Mouse (Mus musculus) midbrain, postnatal 0 days (tissue): ENCODE measurements at regions not wholly inside any gene's neighbourhood (a gene's known extent, or its start where the extent isn't known, plus 50 kb on each side); places are given as distances from the start of the nearest gene placed in this dataset.

Experiments
- ATAC-seq: fragments of 200-750 bp; cut with Nextera tagmentation; 2 replicates; pipeline ENCODE4 v1.8.0; 2017; ENCODE audit warnings: moderate number of reproducible peaks, mild to moderate bottlenecking, moderate TSS enrichment, moderate library complexity; ENCODE audit not compliant: low FRiP score
- DNase-seq: peaks from one replicate; pipeline ENCODE4 v3.0.0-alpha.2; 2015; ENCODE audit warnings: low spot score
- H3K27ac ChIP-seq: fragments of 300-500 bp; sonication (generic); 2 replicates; pipeline ENCODE4 v1.5.1; 2014; ENCODE audit warnings: low read depth, mild to moderate bottlenecking, low read length, mixed read lengths
- H3K27me3 ChIP-seq: fragments of 300-500 bp; sonication (generic); 2 replicates; pipeline ENCODE4 v1.6.1; 2014; ENCODE audit warnings: low read length, control low read depth, mixed read lengths; ENCODE audit not compliant: insufficient read depth
- H3K36me3 ChIP-seq: fragments of 300-500 bp; sonication (generic); 2 replicates; pipeline ENCODE4 v1.6.1; 2014; ENCODE audit warnings: low read length, control low read depth, mixed read lengths; ENCODE audit not compliant: insufficient read depth
- H3K4me1 ChIP-seq: fragments of 300-500 bp; sonication (generic); 2 replicates; pipeline ENCODE4 v1.6.1; 2014; ENCODE audit warnings: mild to moderate bottlenecking, control low read depth, antibody characterized with exemption, low read length, mixed read lengths; ENCODE audit not compliant: insufficient read depth
- H3K4me2 ChIP-seq: fragments of 300-500 bp; sonication (generic); 2 replicates; pipeline ENCODE4 v1.6.1; 2014; ENCODE audit warnings: low read depth, mild to moderate bottlenecking, low read length, mixed read lengths; ENCODE audit not compliant: poor library complexity, severe bottlenecking
- H3K4me3 ChIP-seq: fragments of 300-500 bp; sonication (generic); 2 replicates; pipeline ENCODE4 v1.5.1; 2014; ENCODE audit warnings: low read depth, mild to moderate bottlenecking, low read length, moderate library complexity
- H3K9ac ChIP-seq: fragments of 300-500 bp; sonication (generic); replicated peaks from 2 replicates; pipeline ENCODE4 v1.6.1; 2014; ENCODE audit warnings: mild to moderate bottlenecking, low read length, moderate library complexity, mixed read lengths; ENCODE audit not compliant: poor library complexity, severe bottlenecking
- H3K9me3 ChIP-seq: fragments of 300-500 bp; sonication (generic); 2 replicates; pipeline ENCODE4 v1.6.1; 2016; ENCODE audit warnings: low read length, control low read depth
- CTCF ChIP-seq: IDR thresholded peaks from 2 replicates; pipeline ENCODE4 v1.5.1; 2016; ENCODE audit warnings: antibody characterized with exemption, mild to moderate bottlenecking
- WGBS: fragments of 180-500 bp; shearing (Covaris S2); extraction: QIAGEN DNeasy Blood & Tissue Kit; methylation state at CpG from one replicate; pipeline ENCODE4 v1.1.7; 2014; 5-methylcytosine and 5-hydroxymethylcytosine counted together

DNA sequence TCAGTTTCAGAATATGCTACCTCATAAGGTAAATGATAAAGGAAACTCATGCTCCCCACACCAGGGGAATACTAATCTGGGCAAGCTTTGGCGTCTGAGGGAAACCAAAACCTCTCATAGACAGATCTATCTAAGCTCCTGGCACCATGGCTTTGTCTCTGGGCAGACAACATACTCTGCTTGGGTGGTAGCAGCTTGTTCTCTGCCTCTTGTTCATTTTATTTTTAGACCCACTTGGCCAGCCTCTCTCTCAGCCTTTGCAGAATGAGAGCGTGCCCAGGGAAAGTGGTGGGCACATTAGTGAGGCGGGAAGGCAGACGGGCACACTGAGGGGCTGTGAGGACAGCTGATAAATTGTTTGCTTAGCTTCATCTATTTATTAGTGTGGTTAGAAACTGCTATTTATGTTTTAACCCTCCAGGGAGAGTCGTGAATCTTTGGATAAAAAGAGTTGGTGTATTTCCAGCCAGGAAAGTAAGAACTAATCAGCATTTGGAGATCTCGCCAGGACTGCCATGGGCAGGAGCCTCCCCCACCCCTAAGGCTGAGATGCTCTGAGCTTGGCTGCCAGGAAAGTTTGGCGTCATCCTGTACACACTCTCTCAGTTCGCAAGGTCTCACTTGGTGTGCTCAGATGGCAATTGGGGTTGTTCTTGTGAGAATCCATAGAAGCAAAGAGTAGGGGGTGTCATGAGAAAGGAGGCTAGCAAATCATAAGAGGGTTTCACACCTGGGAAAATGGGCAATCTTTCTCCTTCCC, 150.2 kb upstream of the Mamld1 start:
- ATAC-seq = no peak
- H3K36me3 ChIP-seq = no peaks in the 10 kb centered on the region
- no peak overlapping the region for H3K4me2 ChIP-seq
- no peak overlapping the region for H3K4me3 ChIP-seq
- 63% methylated on average over 8 of the region's 8 CpGs for WGBS
- no peak for TF ChIP-seq CTCF
- H3K27ac ChIP-seq = no peak overlapping the region
- no peaks in the 10 kb centered on the region for H3K27me3 ChIP-seq
- no peaks in the 10 kb centered on the region for H3K9me3 ChIP-seq
- no peak for DNase-seq
- no peaks in the 10 kb centered on the region for H3K4me1 ChIP-seq
- no peak overlapping the region for H3K9ac ChIP-seq

DNA sequence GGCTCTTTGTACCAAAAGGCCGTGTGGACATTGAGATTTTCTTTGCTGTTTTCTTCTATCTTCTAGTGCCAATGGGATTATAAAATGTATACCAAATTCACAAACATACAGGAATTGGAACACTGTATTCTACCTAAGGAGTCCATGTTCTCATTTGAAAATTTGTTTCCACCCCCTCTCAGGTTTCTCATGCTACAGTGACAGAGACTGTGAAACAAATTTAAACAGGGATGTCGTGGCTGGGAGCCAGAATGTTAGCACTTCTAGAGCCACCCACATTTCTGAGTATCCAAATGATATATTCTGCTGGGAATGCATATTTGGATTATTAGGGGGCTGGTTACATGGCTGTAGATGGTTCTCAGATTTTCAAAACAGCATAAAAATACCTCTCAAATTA, 124.4 kb upstream of the Mamld1 start:
- WGBS = 68% methylated on average over 2 of the region's 2 CpGs
- no peak overlapping the region for H3K27ac ChIP-seq
- no peak overlapping the region for H3K4me3 ChIP-seq
- ATAC-seq = no peak
- no peak for DNase-seq
- no peak for TF ChIP-seq CTCF
- no peak overlapping the region for H3K9ac ChIP-seq
- H3K4me2 ChIP-seq = no peak overlapping the region
- no peaks in the 10 kb centered on the region for H3K36me3 ChIP-seq
- no peaks in the 10 kb centered on the region for H3K27me3 ChIP-seq
- no peaks in the 10 kb centered on the region for H3K4me1 ChIP-seq
- H3K9me3 ChIP-seq = no peaks in the 10 kb centered on the region

GRCm38 (mm10) chrX:70931944-70932343, 118.1 kb upstream of the Mamld1 start:
- H3K27ac ChIP-seq = no peak overlapping the region
- H3K36me3 ChIP-seq = no peaks in the 10 kb centered on the region
- H3K4me1 ChIP-seq = no peaks in the 10 kb centered on the region
- H3K9me3 ChIP-seq = no peaks in the 10 kb centered on the region
- WGBS = 57% methylated on average over 2 of the region's 2 CpGs
- ATAC-seq = no peak
- H3K27me3 ChIP-seq = no peaks in the 10 kb centered on the region
- TF ChIP-seq CTCF = no peak
- no peak overlapping the region for H3K4me3 ChIP-seq
- no peak for DNase-seq
- H3K4me2 ChIP-seq = no peak overlapping the region
- no peak overlapping the region for H3K9ac ChIP-seq

GRCm38 (mm10) chrX:70945382-70945781, 104.7 kb upstream of the Mamld1 start:
- Histone ChIP-seq H3K4me2 (no peak overlapping the region), H3K4me1 (no peaks in the 10 kb centered on the region), H3K4me3 (no peak overlapping the region), H3K9me3 (no peaks in the 10 kb centered on the region), H3K9ac (no peak overlapping the region), H3K36me3 (no peaks in the 10 kb centered on the region), H3K27ac (no peak overlapping the region), H3K27me3 (no peaks in the 10 kb centered on the region; the same call in 1 of the 2 replicates)
- DNase-seq (no peak), ATAC-seq (no peak)
- WGBS = 66% methylated on average over 2 of the region's 2 CpGs
- no peak for TF ChIP-seq CTCF

GRCm38 (mm10) chrX:70946052-70946451, 104.0 kb upstream of the Mamld1 start:
- H3K9me3 ChIP-seq = no peaks in the 10 kb centered on the region
- WGBS = 40% methylated on average over 8 of the region's 8 CpGs
- peak; percentile 65; the same call in 1 of the 2 replicates for ATAC-seq
- no peaks in the 10 kb centered on the region for H3K36me3 ChIP-seq
- TF ChIP-seq CTCF = no peak
- no peak overlapping the region for H3K27ac ChIP-seq
- H3K4me1 ChIP-seq = no peaks in the 10 kb centered on the region
- no peak overlapping the region for H3K4me2 ChIP-seq
- H3K9ac ChIP-seq = no peak overlapping the region
- no peaks in the 10 kb centered on the region; the same call in 1 of the 2 replicates for H3K27me3 ChIP-seq
- no peak overlapping the region for H3K4me3 ChIP-seq
- peak; percentile 51 for DNase-seq

DNA sequence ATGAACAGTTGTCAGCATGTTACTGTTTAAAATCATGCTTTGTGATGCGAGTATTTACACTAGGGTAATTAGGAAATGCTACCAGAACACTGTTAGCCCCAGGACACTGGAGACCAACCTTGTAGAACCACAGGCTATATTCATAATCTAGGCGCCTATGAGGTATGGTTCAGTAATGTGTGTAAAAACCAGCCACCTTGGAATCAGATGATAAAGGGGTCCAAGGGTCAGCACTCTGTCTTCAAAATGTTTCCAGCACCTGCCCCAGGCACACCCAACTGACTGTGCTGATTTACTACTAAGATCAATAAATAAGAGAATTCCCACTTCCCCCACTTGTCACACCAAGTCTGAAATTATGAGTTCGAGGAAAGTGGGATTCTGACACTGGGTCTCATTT, 100.8 kb upstream of the Mamld1 start:
- no peak overlapping the region for H3K9ac ChIP-seq
- no peaks in the 10 kb centered on the region for H3K4me1 ChIP-seq
- no peaks in the 10 kb centered on the region; the same call in 1 of the 2 replicates for H3K27me3 ChIP-seq
- H3K36me3 ChIP-seq = no peaks in the 10 kb centered on the region
- TF ChIP-seq CTCF = no peak
- no peak for ATAC-seq
- no peak overlapping the region for H3K4me3 ChIP-seq
- H3K4me2 ChIP-seq = no peak overlapping the region
- 75% methylated on average over 3 of the region's 3 CpGs for WGBS
- DNase-seq = no peak
- H3K9me3 ChIP-seq = no peaks in the 10 kb centered on the region
- H3K27ac ChIP-seq = no peak overlapping the region
